Comparison of ENCODE assay signal across 25 mouse cellular contexts in the genomic region with DNA sequence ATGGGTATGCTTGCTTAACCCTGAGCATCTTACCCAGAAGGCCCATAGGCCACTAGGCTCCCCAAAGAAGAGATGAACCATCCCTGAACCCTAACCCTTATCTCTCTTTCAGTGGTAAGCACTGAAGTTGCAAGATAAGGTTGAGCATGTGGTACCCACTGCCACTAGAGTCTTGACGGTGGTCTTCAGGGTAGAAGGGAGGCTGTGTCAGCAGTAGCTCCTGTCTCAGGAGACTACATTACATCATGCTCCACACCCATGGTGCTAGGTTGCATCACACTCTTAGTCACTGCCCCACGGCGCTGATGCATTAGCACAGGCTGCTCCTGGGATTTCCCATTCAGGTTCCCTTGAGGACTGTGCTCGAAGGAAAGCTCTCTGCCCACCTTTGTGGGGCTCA. TPM values are rescaled to one million over a fixed set of nuclear protein-coding genes. Genes with fewer than 3 reads are reported as not detected.
DNase-seq lines count a peak whose midpoint lies in the region; ATAC-seq and TF ChIP-seq lines count a peak whose summit lies in the region.
"Had no signal": no experiment of that assay in that cellular context is flagged by ENCODE, and none has a peak within 500 bp of the region (broad histone marks: within the 10 kb centered on the region; RNA-seq: fewer than 3 reads in every experiment).

No protein-coding gene starts in this region.

- H3K9ac ChIP-seq in stomach, postnatal 0 days (ENCODE audit: low read length): no peak overlapping the region
- H3K9ac ChIP-seq in hindbrain, embryonic 16.5 days (ENCODE audit: low read depth, low read length): no peak overlapping the region
- H3K9ac ChIP-seq: heart, embryonic 13.5 days; hindbrain, embryonic 15.5 days; kidney, embryonic 15.5 days; lung, embryonic 15.5 days; midbrain, embryonic 12.5 days; neural tube, embryonic 13.5 days had no signal

- H3K79me2 ChIP-seq in C2C12 (ENCODE audit: control insufficient read depth, insufficient read depth): no peaks in the 10 kb centered on the region

- no peak for TF ChIP-seq EP300 in stomach, postnatal 0 days (optimal IDR thresholded peaks at IDR 0.05)

- intact Hi-C loops in gastrocnemius, adult 2 months (cut with DNase I): no loop called here

- 0 out of 2 replicates have a peak, but pooled peaks have one; percentile 27 for ATAC-seq in stomach, postnatal 0 days (ENCODE audit: low FRiP score, low TSS enrichment)
- ATAC-seq in hindbrain, embryonic 16.5 days: no peak
- ATAC-seq: forebrain, embryonic 14.5 days had no signal

- no peaks in the 10 kb centered on the region for H3K36me3 ChIP-seq in C2C12 (ENCODE audit: control insufficient read depth, insufficient read depth)
- H3K36me3 ChIP-seq in stomach, postnatal 0 days (ENCODE audit: control insufficient read depth, insufficient read depth, low read length): no peaks in the 10 kb centered on the region
- no peaks in the 10 kb centered on the region for H3K36me3 ChIP-seq in hindbrain, embryonic 16.5 days (ENCODE audit: control insufficient read depth, insufficient read depth, low read length)
- H3K36me3 ChIP-seq: heart, embryonic 13.5 days; hindbrain, embryonic 15.5 days; kidney, embryonic 15.5 days; lung, embryonic 15.5 days; midbrain, embryonic 12.5 days; neural tube, embryonic 13.5 days had no signal

- H3K4me2 ChIP-seq in stomach, postnatal 0 days (replicated peaks; ENCODE audit: low read depth): no peak overlapping the region
- H3K4me2 ChIP-seq in hindbrain, embryonic 16.5 days (ENCODE audit: low read length): no peak overlapping the region
- H3K4me2 ChIP-seq: heart, embryonic 13.5 days; hindbrain, embryonic 15.5 days; kidney, embryonic 15.5 days; lung, embryonic 15.5 days; midbrain, embryonic 12.5 days; neural tube, embryonic 13.5 days had no signal

- no peak for TF ChIP-seq CTCF in gastrocnemius, adult 2 months (IDR thresholded peaks at IDR 0.05)
- no peak for TF ChIP-seq CTCF in C2C12 (IDR thresholded peaks at IDR 0.05; ENCODE audit: control insufficient read depth, insufficient read depth, insufficient read length)
- TF ChIP-seq CTCF in stomach, postnatal 0 days (IDR thresholded peaks at IDR 0.05; ENCODE audit: low read depth): no peak

- H3K9me3 ChIP-seq in stomach, postnatal 0 days (ENCODE audit: control insufficient read depth, low read length): no peaks in the 10 kb centered on the region
- H3K9me3 ChIP-seq in hindbrain, embryonic 16.5 days (ENCODE audit: control insufficient read depth, low read length): no peaks in the 10 kb centered on the region
- H3K9me3 ChIP-seq: heart, embryonic 13.5 days; hindbrain, embryonic 15.5 days; kidney, embryonic 15.5 days; lung, embryonic 15.5 days; megakaryocyte, embryonic 14.5 days; midbrain, embryonic 12.5 days; neural tube, embryonic 13.5 days had no signal

- peaks cover 5% of the 10 kb centered on the region; the same call in 1 of the 2 replicates for H3K4me1 ChIP-seq in stomach, postnatal 0 days (replicated peaks; ENCODE audit: control insufficient read depth, insufficient read depth)
- H3K4me1 ChIP-seq in hindbrain, embryonic 16.5 days (ENCODE audit: control insufficient read depth, insufficient read depth, low read depth, low read length): 0 out of 2 replicates have a peak, but pooled peaks cover 2% of the 10 kb centered on the region
- H3K4me1 ChIP-seq: neural tube, embryonic 13.5 days had no signal

- no peaks in the 10 kb centered on the region for H3K79me3 ChIP-seq in C2C12 (ENCODE audit: low read depth)

- WGBS in stomach, postnatal 0 days: 83% methylated on average over 4 of the region's 4 CpGs
- 94% methylated on average over 4 of the region's 4 CpGs for WGBS in hindbrain, embryonic 16.5 days

- H3K27ac ChIP-seq in gastrocnemius, adult 2 months: no peak overlapping the region
- no peak overlapping the region for H3K27ac ChIP-seq in stomach, postnatal 0 days (replicated peaks)
- H3K27ac ChIP-seq in hindbrain, embryonic 16.5 days (ENCODE audit: low read depth, low read length): no peak overlapping the region
- H3K27ac ChIP-seq: heart, embryonic 13.5 days; hindbrain, embryonic 15.5 days; kidney, embryonic 15.5 days; layer of hippocampus, adult 2 months; lung, embryonic 15.5 days; midbrain, embryonic 12.5 days; neural tube, embryonic 13.5 days had no signal

- H3K4me3 ChIP-seq in gastrocnemius, adult 2 months: no peak overlapping the region
- no peak overlapping the region for H3K4me3 ChIP-seq in C2C12 (ENCODE audit: insufficient read depth, poor library complexity, severe bottlenecking)
- H3K4me3 ChIP-seq in stomach, postnatal 0 days (ENCODE audit: low read depth, low read length): no peak overlapping the region
- no peak overlapping the region for H3K4me3 ChIP-seq in hindbrain, embryonic 16.5 days (ENCODE audit: low read length)
- H3K4me3 ChIP-seq: heart, embryonic 13.5 days; hindbrain, embryonic 15.5 days; kidney, embryonic 15.5 days; layer of hippocampus, adult 2 months; lung, embryonic 15.5 days; megakaryocyte, embryonic 14.5 days; midbrain, embryonic 12.5 days; neural tube, embryonic 13.5 days had no signal

- DNase-seq in gastrocnemius, adult 2 months: peak; percentile 26
- DNase-seq in gastrocnemius, postnatal 25 days: no peak
- peak; percentile 4 for DNase-seq in c-Kit-positive CD71-negative TER-119-negative erythroid progenitor cells, embryonic 14.5 days (ENCODE audit: low read depth)
- peak; percentile 44 for DNase-seq in stomach, postnatal 0 days (ENCODE audit: low spot score)
- no peak for DNase-seq in urinary bladder, postnatal 10 days (ENCODE audit: low spot score)
- DNase-seq: adrenal gland, postnatal 25 days; cerebellum, adult 2 months; cerebellum, postnatal 14 days; heart, postnatal 10 days; kidney, adult 18-20 months; kidney, postnatal 36 days; layer of hippocampus, postnatal 36 days; liver; thymus, postnatal 14 days had no signal

- H3ac ChIP-seq in C2C12 (ENCODE audit: control insufficient read depth, insufficient read length, low read depth): no peak overlapping the region

- H3K27me3 ChIP-seq in C2C12 (ENCODE audit: control insufficient read depth, insufficient read depth, insufficient read length): no peaks in the 10 kb centered on the region
- no peaks in the 10 kb centered on the region for H3K27me3 ChIP-seq in stomach, postnatal 0 days (ENCODE audit: control insufficient read depth, insufficient read depth, low read length)
- no peaks in the 10 kb centered on the region for H3K27me3 ChIP-seq in hindbrain, embryonic 16.5 days (replicated peaks; ENCODE audit: control insufficient read depth, insufficient read depth, low read length)
- H3K27me3 ChIP-seq: heart, embryonic 13.5 days; hindbrain, embryonic 15.5 days; kidney, embryonic 15.5 days; lung, embryonic 15.5 days; midbrain, embryonic 12.5 days; neural tube, embryonic 13.5 days had no signal

TF ChIP-seq in C2C12, 6 proteins besides CTCF, POLR2A, EP300 and RAD21:
- TF ChIP-seq FOSL1 (IDR thresholded peaks at IDR 0.05; ENCODE audit: insufficient read depth, low read length, poor library complexity, severe bottlenecking) (no peak), USF1 (IDR thresholded peaks at IDR 0.05; ENCODE audit: low read depth) (no peak), CEBPB (IDR thresholded peaks at IDR 0.05; ENCODE audit: low read depth) (peak; percentile 79), MYOG (IDR thresholded peaks at IDR 0.05; ENCODE audit: control insufficient read depth, extremely low read depth, insufficient read length) (no peak)
TF ChIP-seq in C2C12: peak in this region for 1.

RNA-seq across cellular contexts. Expression of a gene that starts 50.6 kb away (rescaled TPM):
- under 1 TPM; 0.25 to 0.46 TPM for total RNA-seq in gastrocnemius, adult 2 months (2021)
- under 1 TPM; 0.18 to 0.48 TPM for total RNA-seq in gastrocnemius, postnatal 25 days (2021)
- 2.6 TPM for polyA plus RNA-seq in C2C12 (2012; fragmentation: generic; extraction: Trizol)
- polyA plus RNA-seq in stomach, postnatal 0 days (2015; fragmentation: Nextera tagmentation; extraction: Ambion mirVana): 3.8 TPM in 2 replicates
- 0.90 and 1.2 TPM in 2 replicates for polyA plus RNA-seq in hindbrain, embryonic 16.5 days (2015; fragmentation: Nextera tagmentation; extraction: Ambion mirVana)

Comparison
In these comparisons a context has a peak if more than half of its experiments do, and no peak if none do; other contexts are left out.
1. DNase-seq: peak in gastrocnemius, adult 2 months (single experiment), c-Kit-positive CD71-negative TER-119-negative erythroid progenitor cells, embryonic 14.5 days (single experiment) and stomach, postnatal 0 days (single experiment); none in gastrocnemius, postnatal 25 days (single experiment) and urinary bladder, postnatal 10 days (single experiment).